Mouse (Mus musculus) small intestine, adult 2 months (tissue): ENCODE results near the gene Nxph4.

Experiments
- CTCF ChIP-seq: fragments of 200-500 bp; IDR thresholded peaks from 2 replicates; pipeline ENCODE4 v1.5.1; 2012; ENCODE audit warnings: low read depth, mild to moderate bottlenecking, control low read depth, inconsistent platforms, low read length, moderate library complexity, mixed read lengths; ENCODE audit not compliant: insufficient replicate concordance, insufficient read length; ENCODE audit errors: extremely low read depth
- POLR2A ChIP-seq: fragments of 200-500 bp; IDR thresholded peaks from 2 replicates; pipeline ENCODE4 v1.6.1; 2012; ENCODE audit warnings: low read depth, mild to moderate bottlenecking, control low read depth, inconsistent platforms, low read length, moderate library complexity

GRCm38 (mm10) chr10:127509051-127509836, 25.1 kb downstream of the Nxph4 start:
- TF ChIP-seq CTCF (peak; percentile 91; the same call in 1 of the 2 replicates), POLR2A (no peak)
